Mouse (Mus musculus) adrenal gland, adult 8-10 months (tissue): Measurements from ENCODE around the gene Zbtb11. TPM values are rescaled to one million over a fixed set of nuclear protein-coding genes. Genes with fewer than 3 reads are reported as not detected.
"Not testable (repeated sequence)": the region's sequence is repeated elsewhere in the genome, so short reads cannot be mapped to it uniquely, and the experiment has no call there.

Experiments
- DNase-seq: peaks from one replicate; pipeline ENCODE4 v3.0.0; 2022
- total RNA-seq, 4 experiments: library from RNA; stranded (reverse); gene quantifications; 2 replicates each; pipeline ENCODE4 v1.2.4; 2022

Zbtb11 gene
- 10 to 100 TPM; 21.0 to 22.3 (median 21.6) TPM for total RNA-seq

DNA sequence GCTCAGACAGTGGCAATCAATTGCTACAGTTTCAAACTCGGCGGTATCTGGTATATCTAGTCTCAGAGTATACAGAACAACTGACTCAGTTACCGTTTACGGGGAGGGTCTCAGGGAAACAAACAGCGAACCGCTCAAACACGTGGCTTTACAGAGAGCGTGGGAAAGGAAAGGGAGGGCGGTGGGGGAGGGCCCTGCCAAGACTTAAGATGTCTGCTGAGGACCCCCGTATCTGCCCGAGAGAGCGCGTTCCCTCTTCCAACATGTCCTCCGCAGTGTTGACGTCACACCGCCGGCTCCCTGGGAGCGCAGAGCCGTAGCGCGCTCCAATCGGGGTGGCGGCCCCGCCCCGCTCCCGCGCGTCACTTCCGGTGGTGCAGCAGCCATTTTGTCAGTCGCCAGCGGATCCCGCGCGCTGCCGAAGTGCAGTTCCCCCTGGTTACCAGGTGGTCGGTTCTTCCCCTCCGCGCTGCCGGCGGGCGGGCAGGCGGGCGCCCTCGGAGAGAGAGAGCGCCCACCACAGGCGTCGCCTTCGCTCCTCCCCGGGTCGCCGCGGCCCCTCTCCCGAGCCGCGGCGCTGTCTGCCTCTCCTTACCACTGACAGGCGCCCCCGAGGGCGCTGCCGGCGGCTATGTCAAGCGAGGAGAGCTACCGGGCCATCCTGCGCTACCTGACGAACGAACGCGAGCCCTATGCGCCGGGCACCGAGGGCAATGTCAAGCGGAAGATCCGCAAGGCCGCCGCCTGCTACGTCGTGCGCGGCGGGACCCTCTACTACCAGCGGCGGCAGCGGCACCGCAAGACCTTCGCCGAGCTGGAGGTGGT is at the start of gene Zbtb11:
Gene Zbtb11 (plus strand): TSS at position 453 of the 825 bp plus-strand sequence.
- DNase-seq, result peak; percentile 98

DNA sequence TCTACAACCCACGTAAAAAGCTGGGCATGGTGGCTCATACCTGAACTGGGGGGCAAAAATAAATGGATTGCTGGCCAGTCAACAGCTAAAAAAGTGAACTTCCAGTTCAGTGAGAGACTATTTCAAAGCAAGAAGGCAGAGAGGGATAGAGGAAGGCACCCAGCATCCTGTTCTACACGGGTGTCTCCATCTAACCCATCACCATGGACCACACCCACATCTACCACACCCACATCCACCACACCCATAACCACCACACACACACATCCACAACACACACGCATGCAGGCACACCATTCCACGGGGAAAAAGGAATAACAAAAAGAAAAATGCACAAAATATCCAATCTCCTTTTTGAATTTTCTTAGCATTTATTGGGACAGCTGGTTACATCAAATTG is 49.7 kb upstream of the Zbtb11 start:
- no peak for DNase-seq

- peak; percentile 24 for DNase-seq
Observed at GRCm38 (mm10) chr16:55933681-55934343, 39.9 kb upstream of the Zbtb11 start.

GRCm38 (mm10) chr16:55934453-55935037 is 39.1 kb upstream of the Zbtb11 start, which contains the start of gene Cep97:
Cep97 (minus strand) TSS chr16:55934855.
- peak; percentile 90 for DNase-seq

DNA sequence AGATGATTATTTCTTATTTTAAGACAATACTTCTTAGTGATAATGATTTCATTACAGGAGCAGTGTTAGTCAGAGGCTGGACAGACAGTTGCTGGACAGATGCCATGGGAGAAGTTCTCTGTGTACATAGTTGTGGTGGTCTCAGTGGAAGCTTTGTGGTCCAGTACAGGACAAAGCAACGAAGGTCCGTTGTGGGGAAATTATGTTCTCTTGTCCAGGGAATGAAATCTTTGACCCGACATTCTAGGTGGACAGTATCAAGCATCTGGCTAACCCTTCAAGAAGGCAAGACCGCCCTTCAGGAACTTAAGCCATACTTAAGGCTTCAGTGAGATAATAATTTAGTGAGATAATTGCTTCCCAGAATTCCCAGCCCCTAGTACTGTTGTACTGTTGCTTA is 34.9 kb upstream of the Zbtb11 start:
- DNase-seq, result no peak

DNA sequence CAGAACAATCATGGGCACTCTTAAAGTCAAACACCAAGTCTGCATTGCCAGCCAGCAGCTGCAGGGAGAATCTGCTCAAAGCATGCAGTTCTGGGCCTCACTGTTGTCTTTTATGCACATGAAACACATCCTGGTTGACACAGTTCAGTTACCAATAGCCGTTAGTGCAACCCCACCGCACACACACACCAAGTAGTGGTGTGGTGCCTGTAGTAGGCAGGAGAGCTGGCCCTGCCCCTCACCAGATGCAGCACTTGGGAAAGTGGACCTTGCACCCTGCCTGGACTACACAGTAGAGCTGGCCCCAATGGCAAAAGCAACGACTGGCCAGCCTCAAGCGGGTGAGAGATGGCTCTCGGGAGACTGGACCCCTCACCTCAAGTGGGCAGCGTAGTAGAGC is 34.0 kb upstream of the Zbtb11 start:
- no peak for DNase-seq

DNA sequence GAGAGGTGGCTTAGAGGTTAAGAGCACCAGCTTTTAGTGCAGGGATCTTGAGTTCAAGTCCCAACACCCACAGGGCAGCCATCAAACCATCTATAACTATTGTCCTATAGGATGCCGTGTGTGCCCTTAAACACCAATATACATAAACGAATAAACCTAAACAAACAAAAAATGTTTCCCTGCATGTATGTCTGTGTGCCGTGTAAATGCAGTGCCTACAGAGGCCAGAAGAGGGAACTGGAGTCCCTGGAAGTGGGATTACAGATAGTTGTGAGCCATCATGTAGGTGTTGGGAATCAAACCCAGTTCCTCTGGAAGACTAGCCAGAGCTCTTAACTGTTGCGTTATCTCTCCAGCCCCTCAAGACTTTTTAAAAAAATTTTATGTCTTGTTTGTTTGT is 32.9 kb upstream of the Zbtb11 start:
- DNase-seq, result no peak

GRCm38 (mm10) chr16:55947266-55947665 is 26.4 kb upstream of the Zbtb11 start:
- no peak for DNase-seq

- not testable (repeated sequence) for DNase-seq
Observed at GRCm38 (mm10) chr16:55947876-55948410, 25.7 kb upstream of the Zbtb11 start.

GRCm38 (mm10) chr16:55948963-55949362 is 24.7 kb upstream of the Zbtb11 start:
- no peak for DNase-seq

DNA sequence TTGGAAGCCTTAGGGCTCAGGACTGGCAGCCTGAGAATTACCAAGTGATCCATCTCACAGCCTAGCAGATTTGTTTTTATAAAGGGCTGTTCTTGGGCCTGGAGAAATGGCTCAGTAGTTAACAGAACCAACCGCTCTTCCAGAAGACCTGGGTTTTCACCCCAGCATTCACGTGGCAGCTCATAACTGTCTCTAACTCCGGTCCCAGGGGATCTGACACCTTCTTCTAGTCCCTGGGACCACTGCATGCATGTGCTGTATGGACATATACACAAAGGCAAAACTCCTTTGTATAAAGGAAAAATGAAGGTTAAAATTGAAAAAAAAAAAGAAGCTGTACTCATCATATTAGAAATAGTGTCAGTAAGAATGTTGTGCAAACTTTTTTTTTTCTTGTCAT is 23.2 kb upstream of the Zbtb11 start:
- no peak for DNase-seq

- peak; percentile 31 for DNase-seq
Observed at GRCm38 (mm10) chr16:55950946-55951678, 22.6 kb upstream of the Zbtb11 start.

DNA sequence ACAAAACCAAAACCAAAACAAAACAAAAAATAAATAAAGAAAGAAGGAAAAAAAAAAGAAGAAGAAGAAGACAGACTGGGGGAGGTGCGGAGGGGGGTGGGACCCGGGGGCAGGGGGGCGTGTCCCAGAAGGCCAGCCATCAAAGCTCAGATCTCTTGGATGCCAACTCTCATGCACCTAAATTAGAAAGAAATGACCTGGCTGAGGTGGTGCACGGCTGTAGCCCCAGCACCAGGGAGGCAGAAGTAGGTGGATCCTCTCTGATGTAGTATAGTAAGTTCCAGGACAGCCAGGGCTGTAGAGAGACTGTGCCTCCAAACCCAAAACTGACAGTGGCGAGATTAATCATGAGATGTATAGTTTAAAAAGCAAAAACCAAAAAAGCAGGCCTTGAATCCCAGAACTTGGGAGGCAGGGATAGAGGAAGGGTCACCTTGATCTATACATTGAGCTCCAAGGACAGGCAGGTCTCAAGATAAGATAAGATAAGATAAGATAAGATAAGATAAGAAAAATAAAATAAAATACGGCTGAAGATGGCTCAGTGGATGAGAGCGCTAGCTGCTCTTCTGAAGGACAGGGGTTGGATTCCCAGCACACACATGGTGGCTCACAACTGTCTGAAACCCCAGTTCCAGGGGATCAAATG is 21.9 kb upstream of the Zbtb11 start:
- no peak for DNase-seq

- no peak for DNase-seq
Observed at GRCm38 (mm10) chr16:55952771-55953170, 20.9 kb upstream of the Zbtb11 start.

DNA sequence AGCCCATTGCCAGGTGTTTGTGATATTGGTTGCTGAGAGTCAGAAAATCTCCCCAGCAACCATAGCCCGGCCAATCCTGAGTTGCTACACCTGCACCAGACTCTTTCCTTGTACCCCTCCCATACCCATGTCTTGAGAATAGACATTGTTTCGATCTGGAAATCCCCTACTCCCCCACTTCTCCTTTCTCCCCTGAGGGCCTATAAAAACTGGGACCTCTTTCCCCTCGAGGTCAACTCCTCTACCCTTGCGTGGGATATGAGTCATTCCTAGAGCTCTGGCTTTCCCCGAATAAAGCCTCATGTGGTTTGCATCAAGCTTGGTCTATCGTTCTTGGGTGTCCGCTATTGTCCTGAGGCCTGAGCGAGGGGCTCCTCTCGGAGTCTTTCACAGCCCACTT is 19.5 kb upstream of the Zbtb11 start:
- not testable (repeated sequence) for DNase-seq

- not testable (repeated sequence) for DNase-seq
Observed at GRCm38 (mm10) chr16:55963068-55963467, 10.6 kb upstream of the Zbtb11 start.

GRCm38 (mm10) chr16:55964126-55964949 is 9.3 kb upstream of the Zbtb11 start:
- DNase-seq, result no peak

- peak; percentile 94 for DNase-seq
Observed at GRCm38 (mm10) chr16:55966212-55966871, 7.3 kb upstream of the Zbtb11 start, which contains the start of gene Rpl24. Rpl24 (plus strand) TSS chr16:55966275.

GRCm38 (mm10) chr16:55967221-55967620 is 6.5 kb upstream of the Zbtb11 start:
- no peak for DNase-seq

DNA sequence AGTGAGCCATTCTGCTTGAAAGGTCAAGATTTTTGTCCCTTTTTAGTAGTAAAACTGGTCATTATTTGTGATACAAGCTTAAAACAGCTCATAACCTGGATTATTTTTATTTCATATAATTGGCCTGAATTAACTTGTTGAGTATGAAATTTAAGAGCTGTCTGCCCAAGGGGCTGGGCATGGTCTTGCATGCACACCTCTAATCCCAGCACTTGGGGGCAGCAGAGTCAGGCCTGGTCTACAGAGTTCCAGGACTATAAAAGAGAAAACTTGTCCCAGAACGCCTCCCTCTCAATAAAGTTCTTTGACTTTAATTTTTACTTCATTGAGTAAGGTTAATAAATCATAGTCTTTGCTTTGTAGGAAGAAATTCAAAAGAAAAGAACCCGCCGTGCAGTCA is 4.5 kb upstream of the Zbtb11 start:
- no peak for DNase-seq
